Mouse (Mus musculus): Measurements from ENCODE around the gene Zbtb38.

GRCm38 (mm10) chr9:96685600-96686084 is 67.0 kb downstream of the Zbtb38 start:
- TF ChIP-seq CTCF (IDR thresholded peaks at IDR 0.05; ENCODE audit: insufficient read depth, low read length) (no peak), POLR2A (IDR thresholded peaks at IDR 0.05; ENCODE audit: borderline replicate concordance, extremely low read depth, low read depth, low read length) (no peak)

Measured in lung, adult 2 months (tissue).